Mouse (Mus musculus) kidney, postnatal 4 days (tissue): ENCODE measurements around the gene Sectm1a.
A peak's percentile ranks its signal among the peaks of the same experiment; 100 is the strongest.
"Not testable (repeated sequence)": the region's sequence is repeated elsewhere in the genome, so short reads cannot be mapped to it uniquely, and the experiment has no call there.

Experiments used
- DNase-seq, 2 experiments: peaks; one replicate each; pipeline ENCODE4 v3.0.0; 2021; ENCODE audit warnings: mixed read lengths in 2 of 2

Gene Sectm1a

DNA sequence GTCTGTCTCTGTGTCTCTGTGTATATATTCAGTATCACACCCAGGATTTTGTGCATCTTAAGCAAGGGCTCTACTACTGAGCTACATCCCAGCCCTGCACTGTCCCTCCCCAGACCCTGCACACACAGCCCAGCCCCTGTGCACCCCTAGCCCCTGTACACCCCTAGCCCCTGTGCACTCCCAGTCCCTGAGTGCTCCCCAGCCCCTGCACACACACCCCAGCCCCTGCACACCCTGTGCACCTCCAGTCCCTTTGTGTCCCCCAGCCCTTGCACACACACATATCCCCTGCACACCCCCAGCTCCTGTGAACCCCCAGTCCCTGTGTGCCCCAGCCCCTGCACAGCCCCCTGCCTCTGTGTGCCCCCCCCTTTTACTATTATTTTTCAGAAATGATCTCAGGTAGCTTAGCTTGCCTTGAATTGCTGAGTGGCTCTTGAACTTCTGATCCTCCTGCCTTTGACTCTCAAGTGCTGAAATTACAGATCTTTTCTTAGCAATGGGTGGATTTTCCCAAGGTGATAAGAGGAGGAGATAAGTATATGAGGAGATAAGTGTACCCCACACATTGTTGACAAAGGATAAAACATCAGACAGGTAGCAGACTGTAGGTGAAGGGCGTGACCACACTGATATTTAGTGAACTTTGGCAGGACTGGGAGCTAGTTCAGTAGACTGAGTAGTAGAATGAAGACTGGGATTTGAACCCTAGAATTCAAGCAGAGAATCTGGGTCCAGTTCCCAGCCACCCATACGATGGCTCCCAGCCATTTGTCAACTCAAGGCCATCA lies 8.9 kb upstream of the Sectm1a start:
- no peak for DNase-seq

DNA sequence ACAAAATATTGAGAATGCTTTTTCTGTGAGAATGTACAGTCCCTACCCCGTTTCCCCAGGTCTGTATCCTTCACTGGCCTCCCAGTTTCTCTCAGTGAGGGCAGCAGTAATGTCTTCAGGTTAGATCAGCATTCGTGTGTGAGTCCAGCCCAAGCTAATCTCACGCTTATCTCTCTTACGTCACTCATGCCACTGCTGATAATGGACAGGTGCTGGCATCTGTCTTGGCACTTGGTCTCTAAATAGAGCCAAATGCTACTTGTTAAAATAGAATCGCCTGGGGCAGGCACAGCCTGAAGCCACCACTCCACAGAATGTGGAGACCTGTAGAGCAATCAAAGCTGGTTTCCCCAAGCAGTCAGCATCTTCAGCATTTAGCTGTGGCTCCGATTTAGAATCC lies 8.0 kb upstream of the Sectm1a start:
- DNase-seq, result no peak

DNA sequence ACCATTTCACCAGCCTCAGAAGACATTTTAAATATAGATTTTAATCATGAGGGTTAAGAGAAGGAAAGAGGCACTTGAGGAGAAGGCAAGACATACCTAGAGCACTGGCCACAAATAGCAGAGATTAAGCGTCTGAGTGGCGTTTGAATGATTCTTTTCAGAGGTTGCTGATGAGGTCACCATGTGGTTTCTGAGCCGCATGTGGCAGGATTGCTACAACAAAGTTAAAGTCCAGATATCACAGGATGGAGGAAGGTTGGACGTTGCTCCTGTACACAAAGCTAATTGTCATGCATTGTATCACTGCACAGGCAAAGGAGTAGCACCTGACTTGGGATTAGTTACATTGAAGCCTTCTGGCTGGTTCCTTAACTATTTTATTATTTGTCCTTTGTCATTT lies 5.3 kb upstream of the Sectm1a start:
- DNase-seq, result no peak

DNA sequence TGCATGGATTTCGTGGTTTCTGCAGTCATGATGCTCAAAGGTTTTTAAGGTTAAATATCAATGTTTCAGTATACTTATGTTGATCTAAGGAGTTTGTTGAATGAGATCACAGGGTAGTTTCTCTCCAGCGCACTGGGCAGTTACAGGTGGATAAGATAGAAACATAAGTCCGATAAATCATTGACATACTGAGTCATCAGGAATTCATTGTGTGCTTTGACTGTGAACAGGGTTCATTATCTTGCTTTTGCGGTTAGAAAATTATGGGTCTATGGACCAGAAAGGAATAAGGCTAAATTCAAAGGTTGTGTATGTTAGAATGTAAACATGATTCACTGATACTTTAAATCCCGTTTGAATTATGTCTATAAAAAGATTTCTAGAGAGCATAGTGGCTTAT lies 4.2 kb upstream of the Sectm1a start:
- DNase-seq, result no peak

DNA sequence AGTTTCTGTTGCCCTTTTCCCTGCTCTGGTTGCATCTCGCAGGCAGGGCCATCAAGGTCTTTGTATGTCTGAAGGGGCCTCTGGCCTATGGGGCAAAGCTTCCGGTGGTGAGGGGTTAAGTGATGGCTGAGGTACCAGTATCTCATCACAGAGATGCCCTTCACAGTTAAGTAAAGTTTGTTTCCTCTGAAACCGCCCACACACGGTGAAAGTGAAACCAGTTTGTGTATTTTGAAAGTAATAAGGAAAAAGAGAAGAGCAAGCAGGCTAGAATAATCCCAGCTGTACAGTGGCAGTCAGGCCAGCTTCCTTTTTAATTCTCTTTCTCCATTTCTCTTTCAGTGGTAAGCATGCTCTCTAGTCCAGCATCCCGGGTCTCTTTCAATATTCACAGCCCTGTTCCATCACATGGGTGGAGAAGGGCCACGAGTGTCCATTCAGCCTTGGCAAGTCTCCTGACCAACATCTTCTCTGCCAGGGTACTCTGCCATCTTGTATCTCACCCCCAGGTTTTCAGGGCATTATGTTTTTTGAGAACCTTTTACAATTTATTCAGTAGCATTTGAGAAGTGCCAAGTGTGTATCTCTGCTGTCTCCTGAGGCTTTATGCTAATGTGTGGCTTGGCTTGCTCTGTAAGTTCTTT lies 2.0 kb upstream of the Sectm1a start:
- peak in 1 of 2 experiments; percentile 31 for DNase-seq

DNA sequence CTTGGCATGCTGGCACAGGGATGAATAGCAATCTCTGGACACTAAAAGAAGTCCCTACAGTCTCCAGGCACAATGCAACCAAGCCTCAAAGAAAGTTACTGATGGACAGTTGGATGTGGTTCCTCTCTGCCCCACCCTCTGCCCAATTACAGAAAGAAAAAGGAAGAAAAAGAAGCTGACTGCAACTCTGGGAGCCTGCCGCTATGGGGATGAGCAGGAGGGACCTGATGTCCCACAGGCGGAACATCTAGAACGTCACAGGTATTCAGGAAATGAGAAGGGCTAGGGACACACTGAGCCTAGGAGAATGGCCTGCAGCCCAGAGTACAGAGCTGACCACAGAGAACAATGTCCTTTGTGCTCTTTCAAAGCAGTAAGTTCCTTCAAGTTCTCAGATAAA lies 1.2 kb upstream of the Sectm1a start:
- no peak for DNase-seq

DNA sequence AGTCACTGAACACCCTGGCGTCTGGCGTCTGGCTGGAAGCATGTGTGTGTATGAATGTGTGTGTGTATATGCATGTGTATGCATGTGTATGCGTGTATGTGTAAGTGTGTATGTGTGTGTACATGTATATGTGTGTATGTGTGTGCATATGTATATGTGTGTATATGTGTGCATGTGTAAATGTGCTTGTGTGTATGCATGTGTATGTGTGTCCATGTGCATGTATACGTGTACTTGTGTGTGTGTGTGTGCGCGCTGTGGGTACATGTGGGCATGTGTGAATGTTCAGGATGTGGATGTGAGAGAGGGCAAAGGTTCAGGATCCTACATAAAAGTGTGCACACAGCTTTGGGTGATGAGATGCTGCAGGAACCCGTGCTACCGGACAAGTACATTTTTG lies 690 bp downstream of the Sectm1a start:
- no peak for DNase-seq

DNA sequence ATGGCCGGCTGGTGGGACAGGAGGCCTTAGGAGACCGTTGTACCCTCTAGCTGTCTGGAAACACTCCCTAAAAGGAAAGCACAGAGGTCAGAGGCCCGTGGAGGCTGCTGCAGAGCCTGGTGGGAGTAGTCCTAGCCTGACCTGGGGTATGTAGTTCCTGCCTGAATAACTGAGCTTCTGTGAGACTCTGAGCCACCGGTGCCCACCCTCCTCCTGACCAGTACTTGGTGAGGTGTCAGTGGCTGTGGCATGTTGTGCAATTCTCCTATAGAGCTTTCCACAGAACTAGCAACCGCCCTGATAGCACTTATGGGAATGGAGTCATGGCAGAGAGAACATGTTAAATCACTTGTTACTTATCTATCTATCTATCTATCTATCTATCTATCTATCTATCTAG lies 5.4 kb downstream of the Sectm1a start:
- DNase-seq, result no peak

DNA sequence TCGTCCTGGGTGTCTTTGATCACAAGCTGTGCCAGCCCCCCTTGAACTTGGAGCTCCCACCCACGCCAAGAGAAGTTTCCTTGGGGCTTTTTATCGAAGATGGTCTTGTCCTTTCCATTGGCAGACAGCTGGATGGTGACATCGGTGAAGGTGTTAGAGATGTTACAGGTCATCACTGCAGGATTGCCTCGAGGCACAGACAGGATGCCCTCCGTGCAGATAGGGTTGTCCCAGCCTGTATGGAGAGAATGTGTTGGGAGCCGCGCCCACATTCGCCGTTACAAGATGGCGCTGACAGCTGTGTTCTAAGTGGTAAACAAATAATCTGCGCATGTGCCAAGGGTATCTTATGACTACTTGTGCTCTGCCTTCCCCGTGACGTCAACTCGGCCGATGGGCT lies 11.4 kb downstream of the Sectm1a start:
- DNase-seq, result not testable (repeated sequence)

DNA sequence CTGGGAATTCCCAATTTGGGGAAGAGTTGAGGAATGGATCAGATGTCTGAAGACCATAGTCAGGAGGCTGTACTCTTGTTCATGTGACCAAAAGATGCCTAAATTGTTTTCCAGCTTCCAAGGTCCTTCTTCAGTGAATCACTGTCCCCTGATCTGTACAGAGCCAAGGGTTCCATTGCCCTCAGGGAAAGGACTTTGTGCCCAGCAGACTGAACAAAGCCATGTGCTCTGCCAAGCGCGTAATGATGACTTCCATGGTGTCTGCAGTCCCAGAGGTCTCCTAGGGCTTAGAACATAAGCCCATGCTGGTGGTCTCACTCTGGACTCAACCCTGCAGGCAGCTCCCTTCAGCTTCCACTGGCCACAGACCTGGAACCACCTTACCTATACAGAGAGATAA lies 13.1 kb downstream of the Sectm1a start:
- no peak for DNase-seq

DNA sequence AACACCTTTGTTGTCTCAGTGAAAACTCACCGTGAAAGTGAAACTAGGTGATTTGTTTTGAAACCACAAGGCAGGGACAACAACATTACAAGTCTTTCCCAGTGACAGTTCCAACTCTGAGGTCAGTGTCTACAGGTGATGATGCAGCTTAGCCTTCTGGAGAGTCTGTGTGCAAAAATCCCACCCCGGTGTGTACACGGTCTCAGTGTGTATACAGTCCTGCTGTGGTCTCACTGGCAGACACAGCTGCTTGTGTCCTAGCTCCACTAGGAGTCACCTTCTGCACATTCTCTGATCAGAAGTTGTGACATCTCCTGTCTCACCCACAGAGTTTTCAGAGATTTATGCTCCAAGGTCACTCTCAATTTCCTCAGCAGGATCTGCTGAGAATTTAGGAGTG lies 16.8 kb downstream of the Sectm1a start:
- no peak for DNase-seq

DNA sequence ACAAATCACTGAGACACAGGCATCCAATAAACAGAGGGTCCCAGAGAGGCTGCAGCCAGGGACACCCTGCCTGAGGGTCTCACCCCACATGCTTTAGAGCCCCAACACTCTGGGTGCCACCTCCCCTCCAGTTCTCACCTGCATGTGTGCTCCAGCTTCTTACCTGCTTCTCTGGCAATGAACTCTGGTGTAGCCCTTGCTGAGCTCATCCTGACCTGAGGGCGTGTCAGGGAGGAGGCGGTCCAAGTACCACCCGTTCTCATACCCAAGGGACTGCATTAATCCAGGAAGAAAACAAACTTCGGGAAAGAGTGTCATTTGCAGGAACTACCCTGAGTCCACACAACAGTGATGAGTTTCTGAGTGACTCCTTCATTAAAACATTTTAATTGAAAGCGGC lies 17.6 kb downstream of the Sectm1a start, which contains the start of gene Sectm1b:
Sectm1b (minus strand) TSS at position 191 of the 400 bp plus-strand sequence.
- DNase-seq, result no peak

DNA sequence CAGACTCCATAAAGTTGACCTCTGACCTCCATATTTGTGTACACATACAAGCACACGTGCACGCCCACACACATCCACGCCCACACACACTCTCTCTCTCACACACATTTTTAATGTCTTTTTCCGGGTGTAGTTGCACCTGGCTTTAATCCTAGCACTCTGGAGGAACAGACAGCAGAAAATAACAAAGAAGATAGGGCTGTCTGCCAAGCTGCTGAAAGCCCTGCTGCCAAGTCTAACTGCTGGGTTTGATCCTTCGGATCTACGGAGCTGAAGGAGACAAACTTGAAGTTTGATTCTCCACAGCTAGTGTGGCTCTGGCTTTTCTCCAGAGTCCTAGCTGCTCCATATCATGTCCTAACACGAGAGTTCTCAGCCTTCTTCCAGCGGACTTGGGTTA lies 19.4 kb downstream of the Sectm1a start:
- no peak for DNase-seq

DNA sequence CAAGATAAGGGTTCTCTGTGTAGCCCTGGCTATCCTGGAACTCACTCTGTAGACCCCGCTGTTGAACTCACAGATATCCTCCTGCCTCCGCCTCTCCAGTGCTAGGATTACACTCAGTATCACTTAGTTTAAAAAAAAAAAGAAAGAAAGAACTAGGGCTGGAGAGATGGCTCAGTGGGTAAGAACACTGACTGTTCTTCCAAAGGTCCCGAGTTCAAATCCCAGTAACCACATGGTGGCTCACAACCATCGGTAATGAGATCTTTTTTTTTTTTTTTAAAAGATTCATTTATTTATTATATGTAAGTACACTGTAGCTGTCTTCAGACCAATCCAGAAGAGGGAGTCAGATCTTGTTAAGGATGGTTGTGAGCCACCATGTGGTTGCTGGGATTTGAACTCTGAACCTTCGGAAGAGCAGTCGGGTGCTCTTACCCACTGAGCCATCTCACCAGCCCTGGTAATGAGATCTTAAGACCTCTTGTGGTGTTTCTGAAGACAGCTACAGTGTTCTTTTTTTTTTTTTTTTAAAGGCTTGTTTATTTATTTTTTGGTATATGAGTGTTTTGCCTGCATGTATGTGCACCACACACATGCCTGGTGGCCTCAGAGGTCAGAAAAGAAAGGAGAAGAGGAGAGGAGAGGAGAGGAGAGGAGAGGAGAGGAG lies 20.5 kb downstream of the Sectm1a start:
- not testable (repeated sequence) for DNase-seq

DNA sequence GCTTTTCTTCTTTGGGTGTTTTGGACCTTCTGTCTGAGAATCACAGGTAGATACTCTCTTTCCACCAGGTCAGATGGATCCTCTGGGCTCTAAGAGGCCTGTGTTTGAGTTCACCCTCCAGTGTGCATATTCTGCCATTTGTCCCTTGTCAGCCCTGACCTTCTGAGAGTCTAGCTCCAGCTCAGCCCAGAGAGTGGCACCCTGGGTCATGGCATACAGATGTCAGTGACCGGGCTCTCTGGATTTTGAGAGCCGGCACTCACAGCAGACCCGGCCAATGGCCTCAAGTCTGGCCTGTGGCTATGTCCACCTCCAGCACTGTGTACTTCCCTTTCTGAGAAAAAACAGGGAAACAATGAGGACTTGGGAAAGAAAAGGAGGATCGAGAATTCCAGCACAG lies 21.5 kb downstream of the Sectm1a start:
- DNase-seq, result no peak

DNA sequence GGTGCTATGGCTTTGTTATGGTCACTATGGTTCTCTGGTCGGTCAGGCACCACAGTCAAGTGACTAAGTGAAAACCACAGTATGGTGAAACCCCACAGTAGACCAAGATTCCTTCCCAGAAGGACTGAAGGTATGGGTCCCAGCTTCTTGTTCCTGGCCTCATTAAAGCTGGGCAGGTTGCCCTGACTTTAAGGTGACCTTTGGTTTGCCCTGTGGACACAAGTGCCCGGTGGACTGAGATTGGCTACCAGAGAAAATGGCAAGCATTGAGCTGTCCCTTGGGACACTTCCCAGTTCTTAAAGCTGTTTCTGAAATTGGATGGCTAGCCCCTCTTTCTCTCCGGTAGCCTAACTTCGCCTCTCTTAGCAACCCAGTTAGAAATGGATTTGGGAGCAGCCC lies 22.1 kb downstream of the Sectm1a start:
- no peak for DNase-seq

DNA sequence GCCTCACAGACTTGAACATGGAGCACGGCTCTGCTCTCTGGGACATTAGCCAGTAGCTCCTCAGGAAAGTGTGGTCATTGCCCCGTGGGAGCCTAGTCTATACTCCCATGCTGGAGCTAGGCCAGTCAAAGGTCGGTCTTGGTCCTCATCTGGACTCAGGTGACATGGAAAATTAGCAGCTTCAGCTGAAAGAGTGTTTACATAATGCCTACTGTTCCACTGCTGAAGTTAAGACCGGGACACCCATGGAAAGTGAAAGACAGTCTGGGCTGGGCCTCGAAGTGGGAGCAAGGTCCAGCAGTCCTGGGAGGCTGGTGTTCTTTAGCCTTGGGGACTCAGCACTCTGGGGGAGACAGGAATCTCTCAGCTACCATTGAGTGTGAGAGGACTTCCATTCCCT lies 22.9 kb downstream of the Sectm1a start:
- DNase-seq, result peak; percentile 39 to 58

DNA sequence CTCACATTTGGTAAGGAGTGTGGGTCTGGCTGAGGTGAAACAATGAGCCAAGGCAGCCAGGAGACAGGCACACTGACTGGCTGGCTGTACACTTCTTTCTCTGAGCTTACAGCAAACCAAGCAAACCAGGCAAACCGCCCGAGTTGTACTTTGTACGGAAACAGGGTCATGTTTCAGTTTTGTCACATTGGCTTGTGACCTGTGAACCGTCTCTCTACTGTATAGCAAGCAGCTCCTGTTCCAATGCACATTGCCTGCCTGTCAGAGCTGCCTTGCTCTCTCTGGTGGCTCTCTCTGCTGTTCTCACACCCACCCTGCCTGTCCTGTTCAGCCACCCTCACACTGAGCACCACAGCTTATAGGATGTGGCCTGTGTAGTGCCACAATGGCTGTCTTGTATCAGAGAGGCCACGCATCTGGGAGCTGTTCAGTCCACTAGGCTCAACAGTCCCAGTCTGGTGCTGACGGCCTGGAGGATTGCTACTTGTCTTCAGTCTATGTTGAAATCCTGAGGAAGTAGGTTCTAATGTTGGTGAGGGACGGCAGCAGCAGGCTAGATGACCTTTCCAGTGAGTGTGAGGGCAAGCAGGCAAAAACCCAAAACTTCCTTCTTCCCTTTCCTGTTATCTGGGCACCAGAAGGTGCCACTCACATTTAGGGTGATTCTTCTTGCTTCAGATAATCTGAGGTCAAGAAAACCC lies 24.3 kb downstream of the Sectm1a start:
- DNase-seq, result peak; percentile 45 to 65

DNA sequence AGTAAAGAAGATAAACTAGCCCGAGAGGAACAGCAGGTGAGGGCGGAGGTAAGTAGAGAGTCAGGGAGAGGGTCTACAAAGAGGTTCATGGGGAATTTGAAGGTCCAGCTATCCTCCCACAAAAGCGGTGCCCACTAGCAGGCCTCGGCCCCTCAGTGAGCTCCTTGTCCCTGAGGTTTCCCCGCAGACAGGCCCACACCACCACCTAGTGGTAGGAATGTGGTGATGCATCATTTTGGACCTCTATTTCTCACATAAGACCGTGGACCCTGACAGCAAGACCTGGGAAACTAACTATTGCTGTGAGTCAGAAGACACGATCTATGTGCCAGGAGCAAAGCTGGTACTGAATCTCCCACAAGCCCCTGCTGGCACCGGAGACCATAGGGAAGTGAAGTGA lies 27.5 kb downstream of the Sectm1a start:
- peak; percentile 90 to 92 for DNase-seq

DNA sequence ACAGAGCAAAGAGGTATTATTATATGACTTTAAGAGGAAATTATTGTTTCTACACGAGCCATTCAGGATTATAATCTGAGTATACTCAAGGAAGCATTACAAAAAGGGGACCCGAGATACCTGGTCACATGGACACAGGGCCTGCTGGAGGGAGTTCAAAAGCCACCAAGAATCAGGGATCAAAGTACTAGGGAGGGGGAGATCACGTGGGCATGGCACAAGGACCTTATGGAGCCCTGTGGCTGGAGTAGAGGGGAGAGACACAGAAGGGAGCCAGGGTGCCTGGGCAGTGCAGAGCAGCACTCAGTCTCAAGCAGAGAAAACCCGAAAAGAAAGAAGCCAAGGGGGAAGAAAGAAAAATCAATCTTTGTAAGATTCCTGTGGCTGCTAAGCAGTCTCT lies 28.6 kb downstream of the Sectm1a start:
- no peak for DNase-seq

DNA sequence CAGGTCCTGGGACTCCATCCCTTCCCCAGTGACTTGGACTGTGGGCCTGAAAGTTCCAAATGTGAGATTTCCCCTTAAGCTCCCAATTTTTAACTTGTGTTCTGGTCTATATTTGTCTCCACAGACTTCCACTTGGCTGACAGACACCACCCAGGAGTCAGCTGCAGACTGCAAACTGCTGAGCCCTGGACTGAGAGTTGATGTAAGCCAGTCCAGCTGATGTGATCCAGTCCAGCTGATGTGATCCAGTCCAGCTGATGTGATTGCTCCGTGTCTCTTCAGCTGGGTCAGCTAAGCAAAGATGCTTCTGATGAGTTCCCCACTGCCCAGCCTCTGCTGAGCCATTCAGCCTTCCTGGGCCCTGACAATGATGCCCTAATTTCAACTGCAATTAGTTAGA lies 29.2 kb downstream of the Sectm1a start:
- no peak for DNase-seq

DNA sequence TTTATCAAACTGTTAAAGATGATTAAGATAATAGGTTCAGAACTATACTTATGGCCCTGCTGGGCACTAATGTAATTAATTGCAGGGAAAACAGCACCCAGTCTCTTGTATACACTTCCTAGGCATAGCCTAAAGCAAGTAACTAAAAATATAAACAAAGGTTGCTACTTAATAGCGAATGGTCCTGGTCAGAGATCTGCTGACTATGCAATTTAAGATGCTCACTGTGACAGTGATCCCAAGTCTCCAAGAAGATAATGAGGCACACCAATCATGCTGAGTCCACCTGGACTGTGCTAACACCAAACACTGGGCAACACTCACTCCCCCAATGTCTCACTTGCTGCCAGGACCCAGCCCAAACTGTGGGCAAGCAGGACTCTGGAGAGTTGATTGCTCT lies 31.2 kb downstream of the Sectm1a start:
- no peak for DNase-seq

DNA sequence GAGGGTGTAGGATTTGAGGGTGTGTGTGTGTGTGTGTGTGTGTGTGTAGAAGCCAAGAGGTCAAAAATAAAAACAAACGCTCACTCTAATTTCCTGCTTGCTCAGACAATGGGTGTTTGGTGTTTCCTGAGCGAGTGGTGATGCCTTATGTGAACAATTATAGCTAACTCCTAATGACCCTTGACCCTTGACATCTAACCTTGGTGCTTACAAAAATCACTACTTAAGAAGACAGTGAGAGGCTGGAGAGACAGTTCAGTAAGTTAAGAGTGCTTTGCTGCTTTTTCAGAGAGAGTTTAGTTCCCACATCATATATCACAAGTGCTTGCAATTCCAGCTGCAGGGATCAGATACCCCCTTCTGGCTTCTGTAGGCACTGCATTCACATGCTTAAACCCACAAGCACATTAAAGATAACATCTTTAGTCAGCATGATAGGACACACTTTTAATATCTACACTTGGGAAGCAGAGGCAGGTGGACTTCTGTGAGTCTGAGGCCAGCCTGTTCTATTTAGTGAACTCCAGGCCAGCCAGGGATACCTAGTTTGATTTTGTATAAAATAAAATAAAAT lies 33.1 kb downstream of the Sectm1a start:
- peak; percentile 39 to 62 for DNase-seq
